Mouse (Mus musculus): Measurements from ENCODE around the gene Cdkn2b.

DNA sequence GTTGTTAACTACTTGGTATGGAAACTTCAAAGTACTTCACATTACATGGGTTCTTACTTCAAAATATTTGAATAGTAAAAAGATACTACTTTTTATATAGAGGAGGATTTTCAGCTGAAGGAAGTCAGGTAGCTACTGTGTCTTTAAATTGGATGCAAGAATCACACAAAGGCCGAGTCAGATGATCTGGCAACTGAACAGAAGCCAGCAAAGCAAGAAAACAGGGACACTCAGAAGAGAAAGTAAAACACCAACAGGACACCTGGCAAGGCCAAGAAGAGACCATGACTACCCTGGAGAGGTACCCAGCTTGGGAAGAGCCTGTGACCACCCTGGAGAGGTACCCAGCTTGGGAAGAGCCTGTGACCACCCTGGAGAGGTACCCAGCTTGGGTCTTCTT lies 24.3 kb downstream of the Cdkn2b start:
- TF ChIP-seq POLR2A (IDR thresholded peaks at IDR 0.05; ENCODE audit: borderline replicate concordance, extremely low read depth, insufficient read depth, insufficient read length, poor library complexity, severe bottlenecking) (no peak), CTCF (IDR thresholded peaks at IDR 0.05; ENCODE audit: borderline replicate concordance, extremely low read depth, insufficient read depth, insufficient read length) (no peak)

Measured in brain, embryonic 14.5 days (tissue).